Mouse (Mus musculus): ENCODE measurements around the gene Atxn7l1. TPM values are rescaled to one million over a fixed set of nuclear protein-coding genes. Genes with fewer than 3 reads are reported as not detected.

Atxn7l1 gene
- polyA plus RNA-seq, 1 experiment, result 176 TPM

GRCm38 (mm10) chr12:33359878-33360482 lies 212.5 kb downstream of the Atxn7l1 start:
- Histone ChIP-seq H3K36me3 (ENCODE audit: control insufficient read depth, insufficient read depth, low read length) (no peaks in the 10 kb centered on the region; the same call in 1 of the 2 replicates), H3K27ac (ENCODE audit: control insufficient read depth, insufficient read depth, low read depth, low read length) (no peak overlapping the region), H3K4me3 (ENCODE audit: control insufficient read depth, low read depth, low read length) (no peak overlapping the region), H3K4me1 (ENCODE audit: control insufficient read depth, insufficient read depth, low read length) (no peaks in the 10 kb centered on the region), H3K27me3 (ENCODE audit: control insufficient read depth, insufficient read depth, low read length) (no peaks in the 10 kb centered on the region)
- TF ChIP-seq POLR2A (IDR thresholded peaks at IDR 0.05; ENCODE audit: control insufficient read depth, low read depth, low read length), result no peak
- no peak for TF ChIP-seq CTCF (IDR thresholded peaks at IDR 0.05; ENCODE audit: control insufficient read depth, insufficient read depth, insufficient replicate concordance, low read depth, low read length)

DNA sequence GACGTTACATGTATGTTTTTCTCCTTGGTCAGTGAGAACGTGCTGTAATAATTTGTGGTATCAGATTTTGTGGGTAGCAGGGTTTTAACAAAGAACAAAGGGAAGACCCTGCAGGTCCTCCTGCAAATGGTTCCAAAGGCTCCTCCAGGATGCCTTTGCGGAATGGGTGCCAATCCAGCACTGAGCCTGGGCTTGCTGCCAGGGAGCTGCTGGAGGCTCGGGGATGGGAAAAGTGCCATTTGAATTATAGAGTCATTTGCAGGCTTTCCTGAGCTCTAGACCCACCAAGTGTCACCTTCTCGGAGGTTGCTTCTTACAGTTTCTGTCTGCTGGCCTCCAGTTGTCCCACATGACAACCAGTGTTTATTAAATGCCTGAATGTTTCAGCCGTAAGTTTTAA lies 213.2 kb downstream of the Atxn7l1 start:
- TF ChIP-seq CTCF (IDR thresholded peaks at IDR 0.05; ENCODE audit: control insufficient read depth, insufficient read depth, insufficient replicate concordance, low read depth, low read length) (no peak), POLR2A (IDR thresholded peaks at IDR 0.05; ENCODE audit: control insufficient read depth, low read depth, low read length) (no peak)
- Histone ChIP-seq H3K4me3 (ENCODE audit: control insufficient read depth, low read depth, low read length) (no peak overlapping the region), H3K27me3 (ENCODE audit: control insufficient read depth, insufficient read depth, low read length) (no peaks in the 10 kb centered on the region), H3K4me1 (ENCODE audit: control insufficient read depth, insufficient read depth, low read length) (no peaks in the 10 kb centered on the region), H3K36me3 (ENCODE audit: control insufficient read depth, insufficient read depth, low read length) (no peaks in the 10 kb centered on the region; the same call in 1 of the 2 replicates), H3K27ac (ENCODE audit: control insufficient read depth, insufficient read depth, low read depth, low read length) (no peak overlapping the region)

GRCm38 (mm10) chr12:33364511-33364910 lies 217.0 kb downstream of the Atxn7l1 start:
- Histone ChIP-seq H3K4me1 (ENCODE audit: control insufficient read depth, insufficient read depth, low read length) (no peaks in the 10 kb centered on the region), H3K27me3 (ENCODE audit: control insufficient read depth, insufficient read depth, low read length) (no peaks in the 10 kb centered on the region), H3K36me3 (ENCODE audit: control insufficient read depth, insufficient read depth, low read length) (no peaks in the 10 kb centered on the region), H3K27ac (ENCODE audit: control insufficient read depth, insufficient read depth, low read depth, low read length) (no peak overlapping the region), H3K4me3 (ENCODE audit: control insufficient read depth, low read depth, low read length) (no peak overlapping the region)
- TF ChIP-seq CTCF (IDR thresholded peaks at IDR 0.05; ENCODE audit: control insufficient read depth, insufficient read depth, insufficient replicate concordance, low read depth, low read length) (no peak), POLR2A (IDR thresholded peaks at IDR 0.05; ENCODE audit: control insufficient read depth, low read depth, low read length) (no peak)

DNA sequence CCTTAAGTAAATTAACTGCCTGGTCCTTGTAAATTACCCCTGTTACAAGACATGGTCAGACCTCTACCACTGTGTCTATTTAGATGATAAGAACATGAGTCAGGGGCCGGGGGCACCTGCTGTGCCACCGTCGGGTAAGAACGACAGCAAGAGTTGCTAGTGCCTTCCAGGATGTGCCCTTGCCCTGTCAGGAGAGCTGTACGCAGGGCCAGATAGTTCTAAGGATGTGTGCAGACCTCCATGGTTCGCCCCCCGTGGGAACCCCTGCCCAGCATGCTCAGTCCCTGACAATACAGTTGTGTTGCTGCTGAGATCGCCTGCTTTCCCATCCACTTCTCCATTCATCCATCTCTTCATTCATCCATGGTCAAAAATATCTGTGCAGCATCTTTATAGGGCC lies 217.6 kb downstream of the Atxn7l1 start:
- Histone ChIP-seq H3K27ac (ENCODE audit: control insufficient read depth, insufficient read depth, low read depth, low read length) (no peak overlapping the region), H3K27me3 (ENCODE audit: control insufficient read depth, insufficient read depth, low read length) (no peaks in the 10 kb centered on the region), H3K4me3 (ENCODE audit: control insufficient read depth, low read depth, low read length) (no peak overlapping the region), H3K36me3 (ENCODE audit: control insufficient read depth, insufficient read depth, low read length) (no peaks in the 10 kb centered on the region), H3K4me1 (ENCODE audit: control insufficient read depth, insufficient read depth, low read length) (no peaks in the 10 kb centered on the region)
- no peak for TF ChIP-seq CTCF (IDR thresholded peaks at IDR 0.05; ENCODE audit: control insufficient read depth, insufficient read depth, insufficient replicate concordance, low read depth, low read length)
- no peak for TF ChIP-seq POLR2A (IDR thresholded peaks at IDR 0.05; ENCODE audit: control insufficient read depth, low read depth, low read length)

- no peak overlapping the region for H3K27ac ChIP-seq (ENCODE audit: control insufficient read depth, insufficient read depth, low read depth, low read length)
- TF ChIP-seq POLR2A (IDR thresholded peaks at IDR 0.05; ENCODE audit: control insufficient read depth, low read depth, low read length), result no peak
- TF ChIP-seq CTCF (IDR thresholded peaks at IDR 0.05; ENCODE audit: control insufficient read depth, insufficient read depth, insufficient replicate concordance, low read depth, low read length), result no peak
- no peaks in the 10 kb centered on the region for H3K27me3 ChIP-seq (ENCODE audit: control insufficient read depth, insufficient read depth, low read length)
- no peaks in the 10 kb centered on the region for H3K36me3 ChIP-seq (ENCODE audit: control insufficient read depth, insufficient read depth, low read length)
- H3K4me3 ChIP-seq (ENCODE audit: control insufficient read depth, low read depth, low read length), result no peak overlapping the region
- peaks cover 3% of the 10 kb centered on the region for H3K4me1 ChIP-seq (ENCODE audit: control insufficient read depth, insufficient read depth, low read length)
Observed at GRCm38 (mm10) chr12:33369555-33369954, 222.1 kb downstream of the Atxn7l1 start.

DNA sequence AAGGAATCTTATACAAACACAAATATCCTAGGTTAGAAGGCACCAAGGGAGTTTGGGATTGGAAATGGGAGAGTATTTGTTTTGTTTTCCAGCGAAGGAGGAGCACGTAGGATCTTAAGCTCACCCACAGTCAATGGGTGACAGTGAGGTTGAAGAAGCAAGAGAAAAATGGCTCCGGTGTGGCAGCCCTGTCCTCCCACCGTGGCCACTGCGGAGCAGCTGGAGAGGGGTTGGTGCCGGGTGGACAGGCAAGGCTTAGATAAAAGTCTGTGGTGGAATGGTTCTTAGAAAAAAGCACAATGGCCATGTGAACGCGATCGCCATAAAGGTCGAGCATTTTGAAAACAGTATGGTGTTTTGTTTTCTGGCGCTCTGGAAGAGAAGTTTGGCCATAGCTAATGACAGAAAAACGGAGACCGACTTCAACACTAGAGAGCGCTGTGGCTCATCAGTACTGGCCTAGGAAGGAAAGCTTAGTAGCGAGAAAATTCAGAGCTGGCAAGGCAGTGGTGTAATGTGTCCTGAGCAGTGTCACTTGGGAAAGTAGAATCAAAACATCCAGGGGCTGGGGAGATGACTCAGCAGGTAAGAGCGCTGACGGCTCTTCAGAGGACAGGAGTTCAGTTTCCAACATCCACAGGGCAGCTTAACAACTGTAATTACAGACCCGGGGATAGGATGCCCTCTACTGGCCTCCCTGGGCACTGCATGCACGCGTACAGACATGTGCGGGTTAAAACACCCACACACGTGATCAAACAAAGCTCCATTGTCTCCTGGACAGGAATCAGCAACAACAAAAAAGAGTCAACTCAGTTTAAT lies 232.3 kb downstream of the Atxn7l1 start:
- Histone ChIP-seq H3K27me3 (ENCODE audit: control insufficient read depth, insufficient read depth, low read length) (no peaks in the 10 kb centered on the region), H3K4me1 (ENCODE audit: control insufficient read depth, insufficient read depth, low read length) (peaks cover 7% of the 10 kb centered on the region; the same call in 1 of the 2 replicates), H3K4me3 (ENCODE audit: control insufficient read depth, low read depth, low read length) (peak overlapping the region; percentile 66), H3K27ac (ENCODE audit: control insufficient read depth, insufficient read depth, low read depth, low read length) (no peak overlapping the region), H3K36me3 (ENCODE audit: control insufficient read depth, insufficient read depth, low read length) (no peaks in the 10 kb centered on the region)
- TF ChIP-seq CTCF (IDR thresholded peaks at IDR 0.05; ENCODE audit: control insufficient read depth, insufficient read depth, insufficient replicate concordance, low read depth, low read length) (peak; percentile 94), POLR2A (IDR thresholded peaks at IDR 0.05; ENCODE audit: control insufficient read depth, low read depth, low read length) (no peak)

- TF ChIP-seq CTCF (IDR thresholded peaks at IDR 0.05; ENCODE audit: control insufficient read depth, insufficient read depth, insufficient replicate concordance, low read depth, low read length), result peak; percentile 71; the same call in 1 of the 2 replicates
- TF ChIP-seq POLR2A (IDR thresholded peaks at IDR 0.05; ENCODE audit: control insufficient read depth, low read depth, low read length), result no peak
- H3K27ac ChIP-seq (ENCODE audit: control insufficient read depth, insufficient read depth, low read depth, low read length), result no peak overlapping the region
- H3K4me3 ChIP-seq (ENCODE audit: control insufficient read depth, low read depth, low read length), result no peak overlapping the region
- no peaks in the 10 kb centered on the region for H3K36me3 ChIP-seq (ENCODE audit: control insufficient read depth, insufficient read depth, low read length)
- no peaks in the 10 kb centered on the region for H3K27me3 ChIP-seq (ENCODE audit: control insufficient read depth, insufficient read depth, low read length)
- no peaks in the 10 kb centered on the region for H3K4me1 ChIP-seq (ENCODE audit: control insufficient read depth, insufficient read depth, low read length)
Observed at GRCm38 (mm10) chr12:33388842-33389241, 241.3 kb downstream of the Atxn7l1 start.
